Mouse (Mus musculus) hindbrain, embryonic 16.5 days (tissue): ENCODE results near the gene Vill. TPM values are rescaled to one million over a fixed set of nuclear protein-coding genes. Genes with fewer than 3 reads are reported as not detected.

ENCODE experiments used
- ATAC-seq: fragments of 200-750 bp; cut with Nextera tagmentation; 2 replicates; pipeline ENCODE4 v1.8.0; 2017; ENCODE audit warnings: moderate TSS enrichment, moderate library complexity
- H3K27ac ChIP-seq: fragments of 300-500 bp; sonication (generic); 2 replicates; pipeline ENCODE4 v1.5.1; 2014; ENCODE audit warnings: low read depth, mild to moderate bottlenecking, control low read depth, low read length, moderate library complexity
- H3K27me3 ChIP-seq: fragments of 300-500 bp; sonication (generic); replicated peaks from 2 replicates; pipeline ENCODE4 v1.6.1; 2014; ENCODE audit warnings: low read length; ENCODE audit not compliant: control insufficient read depth, insufficient read depth
- H3K36me3 ChIP-seq: fragments of 300-500 bp; sonication (generic); 2 replicates; pipeline ENCODE4 v1.6.1; 2014; ENCODE audit warnings: mild to moderate bottlenecking, low read length, moderate library complexity, mixed read lengths; ENCODE audit not compliant: control insufficient read depth, insufficient read depth
- H3K4me1 ChIP-seq: fragments of 300-500 bp; sonication (generic); 2 replicates; pipeline ENCODE4 v1.6.1; 2014; ENCODE audit warnings: low read depth, low read length; ENCODE audit not compliant: control insufficient read depth, insufficient read depth
- H3K4me2 ChIP-seq: fragments of 300-500 bp; sonication (generic); 2 replicates; pipeline ENCODE4 v1.6.1; 2014; ENCODE audit warnings: mild to moderate bottlenecking, low read length, control low read depth, moderate library complexity
- H3K4me3 ChIP-seq: fragments of 300-500 bp; sonication (generic); 2 replicates; pipeline ENCODE4 v1.5.1; 2014; ENCODE audit warnings: mild to moderate bottlenecking, low read length, control low read depth, moderate library complexity
- H3K9ac ChIP-seq: fragments of 300-500 bp; sonication (generic); 2 replicates; pipeline ENCODE4 v1.6.1; 2014; ENCODE audit warnings: low read depth, mild to moderate bottlenecking, control low read depth, low read length, moderate library complexity
- H3K9me3 ChIP-seq: fragments of 300-500 bp; sonication (generic); 2 replicates; pipeline ENCODE4 v1.6.1; 2014; ENCODE audit warnings: mild to moderate bottlenecking, low read length, moderate library complexity; ENCODE audit not compliant: control insufficient read depth
- WGBS: fragments of 180-500 bp; shearing (Covaris S2); extraction: QIAGEN DNeasy Blood & Tissue Kit; methylation state at CpG from one replicate; pipeline ENCODE4 v1.1.7; 2014; 5-methylcytosine and 5-hydroxymethylcytosine counted together
- polyA plus RNA-seq: library from polyadenylated mRNA; unstranded; fragments of >200 nt; fragmentation: Nextera tagmentation; extraction: Ambion mirVana; gene quantifications from 2 replicates; pipeline ENCODE4 v1.2.1, GENCODE M21; 2015

The Vill gene
- polyA plus RNA-seq, 1 experiment from 2014 or later, result 5.0 TPM

- no peaks in the 10 kb centered on the region for H3K9me3 ChIP-seq
- H3K27ac ChIP-seq, result peak overlapping the region; percentile 66
- peak; percentile 77 for ATAC-seq
- 56% methylated on average over 19 of the region's 19 CpGs for WGBS
- peaks cover 2% of the 10 kb centered on the region; the same call in 1 of the 2 replicates for H3K36me3 ChIP-seq
- no peaks in the 10 kb centered on the region for H3K27me3 ChIP-seq
- H3K9ac ChIP-seq, result no peak overlapping the region
- peaks cover 37% of the 10 kb centered on the region for H3K4me1 ChIP-seq
- no peak overlapping the region for H3K4me2 ChIP-seq
- no peak overlapping the region for H3K4me3 ChIP-seq
Measured at GRCm38 (mm10) chr9:119033111-119033921, 19.3 kb upstream of the Vill start.

GRCm38 (mm10) chr9:119034069-119034468 lies 18.5 kb upstream of the Vill start:
- H3K4me2 ChIP-seq, result no peak overlapping the region
- no peak overlapping the region for H3K4me3 ChIP-seq
- WGBS, result 76% methylated on average over 8 of the region's 8 CpGs
- H3K4me1 ChIP-seq, result peaks cover 37% of the 10 kb centered on the region
- no peak overlapping the region for H3K9ac ChIP-seq
- H3K27ac ChIP-seq, result peak overlapping the region; percentile 66; the same call in 1 of the 2 replicates
- ATAC-seq, result 0 out of 2 replicates have a peak, but pooled peaks have one; percentile 30
- no peaks in the 10 kb centered on the region for H3K27me3 ChIP-seq
- H3K36me3 ChIP-seq, result peaks cover 5% of the 10 kb centered on the region; the same call in 1 of the 2 replicates
- no peaks in the 10 kb centered on the region for H3K9me3 ChIP-seq

- no peaks in the 10 kb centered on the region for H3K9me3 ChIP-seq
- H3K27me3 ChIP-seq, result no peaks in the 10 kb centered on the region
- H3K4me2 ChIP-seq, result no peak overlapping the region
- 0 out of 2 replicates have a peak, but pooled peaks have one; percentile 13 for ATAC-seq
- peaks cover 5% of the 10 kb centered on the region; the same call in 1 of the 2 replicates for H3K36me3 ChIP-seq
- no peak overlapping the region for H3K4me3 ChIP-seq
- WGBS, result 56% methylated on average over 29 of the region's 29 CpGs
- peaks cover 37% of the 10 kb centered on the region for H3K4me1 ChIP-seq
- H3K9ac ChIP-seq, result no peak overlapping the region
- peak overlapping the region; percentile 27; the same call in 1 of the 2 replicates for H3K27ac ChIP-seq
Measured at GRCm38 (mm10) chr9:119034676-119035665, 17.6 kb upstream of the Vill start.

- Histone ChIP-seq H3K9me3 (no peaks in the 10 kb centered on the region), H3K4me3 (no peak overlapping the region), H3K27me3 (no peaks in the 10 kb centered on the region), H3K27ac (0 out of 2 replicates have a peak overlapping the region, but pooled peaks have one; percentile 32), H3K36me3 (0 out of 2 replicates have a peak, but pooled peaks cover 7% of the 10 kb centered on the region), H3K4me2 (no peak overlapping the region), H3K9ac (no peak overlapping the region), H3K4me1 (peaks cover 40% of the 10 kb centered on the region)
- ATAC-seq, result no peak
- WGBS, result 60% methylated on average over 7 of the region's 7 CpGs
Measured at GRCm38 (mm10) chr9:119035836-119036235, 16.7 kb upstream of the Vill start.

GRCm38 (mm10) chr9:119037076-119037730 lies 15.4 kb upstream of the Vill start:
- no peaks in the 10 kb centered on the region for H3K27me3 ChIP-seq
- WGBS, result 57% methylated on average over 15 of the region's 15 CpGs
- H3K27ac ChIP-seq, result no peak overlapping the region
- H3K9ac ChIP-seq, result no peak overlapping the region
- no peaks in the 10 kb centered on the region for H3K9me3 ChIP-seq
- peaks cover 7% of the 10 kb centered on the region; the same call in 1 of the 2 replicates for H3K36me3 ChIP-seq
- peaks cover 36% of the 10 kb centered on the region for H3K4me1 ChIP-seq
- ATAC-seq, result no peak
- H3K4me2 ChIP-seq, result no peak overlapping the region
- no peak overlapping the region for H3K4me3 ChIP-seq

- Histone ChIP-seq H3K9ac (no peak overlapping the region), H3K27ac (no peak overlapping the region), H3K4me1 (peaks cover 22% of the 10 kb centered on the region), H3K4me3 (no peak overlapping the region), H3K9me3 (no peaks in the 10 kb centered on the region), H3K4me2 (no peak overlapping the region), H3K27me3 (no peaks in the 10 kb centered on the region), H3K36me3 (peaks cover 9% of the 10 kb centered on the region; the same call in 1 of the 2 replicates)
- no peak for ATAC-seq
- WGBS, result 92% methylated on average over 3 of the region's 3 CpGs
Measured at GRCm38 (mm10) chr9:119038574-119038973, 14.0 kb upstream of the Vill start.

- 75% methylated on average over 15 of the region's 15 CpGs for WGBS
- ATAC-seq, result no peak
Measured at GRCm38 (mm10) chr9:119040101-119040775, 12.3 kb upstream of the Vill start.

GRCm38 (mm10) chr9:119048182-119048903 lies 4.2 kb upstream of the Vill start:
- no peaks in the 10 kb centered on the region for H3K9me3 ChIP-seq
- H3K27me3 ChIP-seq, result peaks cover 7% of the 10 kb centered on the region
- ATAC-seq, result no peak
- no peak overlapping the region for H3K4me2 ChIP-seq
- peaks cover 10% of the 10 kb centered on the region for H3K4me1 ChIP-seq
- H3K27ac ChIP-seq, result no peak overlapping the region
- H3K4me3 ChIP-seq, result no peak overlapping the region
- no peak overlapping the region for H3K9ac ChIP-seq
- 82% methylated on average over 11 of the region's 11 CpGs for WGBS
- no peaks in the 10 kb centered on the region for H3K36me3 ChIP-seq

More at GRCm38 (mm10) chr9:119040101-119040775, 12.3 kb upstream of the Vill start:
- Histone ChIP-seq H3K4me1 (peaks cover 6% of the 10 kb centered on the region), H3K4me3 (no peak overlapping the region), H3K9me3 (no peaks in the 10 kb centered on the region), H3K9ac (no peak overlapping the region), H3K27ac (no peak overlapping the region), H3K36me3 (peaks cover 9% of the 10 kb centered on the region; the same call in 1 of the 2 replicates), H3K27me3 (no peaks in the 10 kb centered on the region), H3K4me2 (no peak overlapping the region)
